Mouse (Mus musculus) ovary, adult 18-20 months (tissue): ENCODE measurements around the gene Gucd1.
A peak's percentile ranks its signal among the peaks of the same experiment; 100 is the strongest.

Source experiments
- DNase-seq: peaks from one replicate; pipeline ENCODE4 v3.0.0; 2022; ENCODE audit warnings: low spot score, mixed read lengths

The Gucd1 gene

DNA sequence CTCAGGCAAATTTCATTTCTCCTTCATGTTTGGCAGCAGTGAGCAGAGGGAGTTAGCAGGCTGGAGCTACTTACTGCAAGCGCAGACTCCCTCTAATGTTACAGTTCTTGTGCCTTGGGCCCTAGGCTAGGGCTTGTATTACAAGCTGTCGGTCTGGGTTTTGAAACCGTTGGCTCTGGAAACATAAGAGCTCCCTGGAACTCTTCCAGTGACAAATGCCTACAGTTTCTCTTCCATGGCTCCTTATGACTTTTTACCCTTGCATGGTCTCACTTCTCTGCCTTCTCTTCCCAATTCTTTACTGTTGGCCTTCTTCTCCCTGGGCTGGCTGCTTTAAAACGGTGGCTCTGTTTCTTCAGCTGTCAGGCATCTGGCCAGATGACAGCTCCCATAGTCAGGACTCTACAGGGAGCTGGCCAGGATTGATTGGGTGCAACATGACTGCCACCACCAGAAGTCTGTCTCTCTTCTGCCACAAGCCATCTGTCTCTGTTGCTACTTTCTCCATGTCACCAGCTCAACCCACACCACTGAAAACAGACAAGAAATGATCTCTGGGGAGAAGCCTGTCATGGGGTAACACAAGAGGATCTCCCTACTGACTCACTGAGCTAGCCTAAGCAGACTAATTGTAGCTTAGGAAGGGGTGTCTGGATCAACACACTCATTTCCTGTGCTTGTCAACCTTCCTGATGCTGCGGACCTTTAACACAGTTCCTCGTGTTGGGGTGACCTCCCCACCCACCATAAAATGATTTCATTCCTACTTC lies 51.8 kb downstream of the Gucd1 start:
- DNase-seq = no peak

DNA sequence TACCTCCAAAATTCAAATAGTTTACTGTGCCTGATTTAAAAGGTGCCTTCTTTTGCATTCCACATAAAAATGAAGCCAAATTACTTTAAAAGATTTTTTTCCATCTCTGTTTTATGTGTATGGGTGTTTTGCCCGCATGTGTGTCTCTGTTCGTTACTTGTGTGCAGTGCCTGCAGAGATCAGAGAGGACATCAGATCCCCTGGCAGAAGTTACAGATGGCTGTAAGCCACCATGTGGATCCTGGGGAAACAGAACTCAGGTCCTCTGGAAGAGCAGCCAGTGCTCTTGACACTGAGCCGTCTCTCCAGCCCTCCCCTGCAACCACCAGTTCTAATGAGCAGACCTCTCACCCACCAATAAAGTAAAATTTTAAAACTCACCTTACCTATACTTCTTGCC lies 55.0 kb downstream of the Gucd1 start:
- no peak for DNase-seq

DNA sequence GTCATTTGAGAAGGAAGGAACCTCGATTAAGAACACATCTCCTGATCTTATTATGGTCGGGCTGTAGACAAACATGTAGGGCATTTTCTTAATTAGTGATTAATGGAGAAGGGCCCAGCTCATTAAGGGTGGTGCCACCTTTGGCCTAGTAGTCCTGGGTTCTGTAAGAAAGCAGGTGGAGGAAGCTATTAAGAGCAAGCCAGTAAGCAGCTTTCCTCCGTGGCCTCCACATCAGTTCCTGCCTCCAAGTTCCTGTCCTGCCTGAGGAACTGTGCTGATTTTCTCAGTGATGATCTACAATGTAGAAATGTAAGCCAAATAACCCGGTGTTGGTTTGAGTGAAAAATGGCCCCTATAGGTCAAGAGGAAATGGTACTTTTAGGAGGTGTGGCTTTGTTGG lies 59.4 kb downstream of the Gucd1 start:
- DNase-seq = no peak

DNA sequence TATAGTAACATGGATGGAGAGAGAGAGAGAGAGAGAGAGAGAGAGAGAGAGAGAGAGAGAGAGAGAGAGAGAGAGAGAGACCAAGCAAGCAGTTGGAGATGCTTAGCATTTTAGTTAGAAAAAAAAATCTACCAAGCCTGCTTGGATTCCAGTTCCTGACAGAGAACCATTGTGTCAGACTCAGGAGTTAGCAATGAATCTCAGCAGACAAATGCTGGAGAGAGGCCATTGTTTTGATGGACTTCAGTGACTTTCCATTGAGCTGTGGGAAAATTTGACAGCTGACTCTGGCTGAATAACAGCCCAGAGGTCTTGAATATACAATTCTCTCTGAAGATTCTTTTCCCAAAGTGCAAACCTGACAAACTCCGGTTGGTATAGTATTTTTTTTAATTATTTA lies 59.9 kb downstream of the Gucd1 start:
- no peak for DNase-seq

DNA sequence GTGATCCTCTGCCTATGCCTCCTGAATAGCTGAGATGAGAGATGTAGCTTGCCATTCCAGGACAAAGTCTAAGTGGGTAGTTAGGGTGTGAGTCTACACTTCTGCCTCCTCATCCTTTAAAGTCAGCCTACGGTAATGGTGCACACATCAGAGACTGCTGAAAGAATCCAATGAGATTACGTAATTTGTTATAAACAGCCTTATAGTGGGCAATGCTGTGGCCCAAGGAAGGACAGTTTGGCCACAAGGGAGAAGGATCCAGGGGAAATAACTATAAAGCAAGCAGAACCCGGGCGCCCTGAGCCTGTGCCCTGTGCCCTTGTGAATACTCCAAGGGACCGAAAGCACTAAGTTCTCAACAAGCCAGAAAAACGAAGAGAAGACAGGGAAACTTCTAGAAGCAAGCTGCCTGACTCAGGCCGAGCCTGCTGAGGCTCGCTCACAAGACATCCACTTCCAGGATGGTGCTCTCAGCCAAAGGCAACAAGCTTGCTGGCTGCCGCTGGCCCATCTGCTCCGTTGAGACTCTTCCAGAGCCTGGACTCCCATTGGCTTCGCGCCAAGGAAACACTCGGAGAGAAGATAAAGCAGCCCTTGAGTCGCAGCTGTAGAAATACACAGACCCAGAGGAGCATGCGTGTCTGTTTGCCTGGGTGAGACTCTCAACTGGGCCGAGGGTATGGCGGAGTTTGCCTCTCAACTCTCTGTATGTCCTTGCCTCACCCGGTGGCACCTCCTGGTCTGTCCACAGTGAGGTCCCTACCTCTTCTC lies 61.5 kb downstream of the Gucd1 start:
- DNase-seq = peak; percentile 15

DNA sequence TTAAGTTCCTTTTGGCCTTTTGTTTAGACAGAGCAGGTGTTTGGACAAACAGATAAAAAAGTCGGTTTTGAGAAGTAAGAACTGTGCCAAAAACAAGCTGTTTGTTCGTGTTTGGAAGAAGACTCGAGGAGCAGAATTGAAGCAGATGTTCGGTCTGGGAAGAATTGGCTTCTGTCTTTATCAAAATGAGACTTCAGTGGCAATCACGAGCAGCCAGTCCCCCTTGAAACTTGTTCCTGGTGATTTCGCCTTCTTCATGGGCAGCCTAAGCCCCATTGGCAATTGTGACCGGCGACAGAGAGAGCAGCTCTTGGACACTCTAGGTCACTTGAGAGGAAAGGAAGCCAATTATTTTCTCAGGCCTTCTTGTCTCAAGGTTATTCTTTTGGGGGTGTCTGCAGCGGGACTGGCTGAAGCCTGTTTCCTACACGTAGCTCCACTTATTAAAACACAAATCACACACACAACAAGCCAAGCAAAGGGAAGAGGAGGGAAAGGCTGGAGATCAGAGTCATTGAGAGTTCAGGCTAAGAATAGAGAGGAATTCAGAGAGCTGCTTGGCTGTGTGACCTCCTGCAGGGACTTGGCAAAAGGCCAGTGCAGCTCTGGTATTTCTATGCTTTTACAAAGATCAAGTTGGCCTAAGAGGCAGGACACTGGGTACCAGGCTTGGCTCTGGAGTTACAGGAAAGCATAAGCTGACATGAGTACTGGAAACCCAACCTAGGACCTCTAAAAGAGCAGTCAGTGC lies 66.6 kb downstream of the Gucd1 start:
- DNase-seq = peak; percentile 55

DNA sequence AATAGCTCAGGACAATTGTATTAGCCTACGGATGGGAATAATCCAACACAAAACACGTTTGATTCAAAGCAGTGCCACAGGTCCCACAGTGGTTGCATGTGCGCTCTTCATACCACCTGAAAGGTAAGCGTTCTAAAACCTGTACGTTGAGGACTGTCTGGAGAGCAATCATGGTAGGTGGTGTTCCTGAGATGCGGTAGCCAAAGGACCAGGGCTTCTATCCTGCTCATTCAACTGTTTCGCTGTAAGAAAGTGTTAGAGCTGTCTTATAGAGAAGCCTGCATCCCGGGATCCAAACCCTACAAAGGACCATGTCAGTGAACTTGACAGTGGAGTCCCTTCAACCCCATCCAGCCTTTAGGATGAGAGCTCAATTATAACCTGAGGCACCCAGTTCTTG lies 67.4 kb downstream of the Gucd1 start:
- DNase-seq = no peak

DNA sequence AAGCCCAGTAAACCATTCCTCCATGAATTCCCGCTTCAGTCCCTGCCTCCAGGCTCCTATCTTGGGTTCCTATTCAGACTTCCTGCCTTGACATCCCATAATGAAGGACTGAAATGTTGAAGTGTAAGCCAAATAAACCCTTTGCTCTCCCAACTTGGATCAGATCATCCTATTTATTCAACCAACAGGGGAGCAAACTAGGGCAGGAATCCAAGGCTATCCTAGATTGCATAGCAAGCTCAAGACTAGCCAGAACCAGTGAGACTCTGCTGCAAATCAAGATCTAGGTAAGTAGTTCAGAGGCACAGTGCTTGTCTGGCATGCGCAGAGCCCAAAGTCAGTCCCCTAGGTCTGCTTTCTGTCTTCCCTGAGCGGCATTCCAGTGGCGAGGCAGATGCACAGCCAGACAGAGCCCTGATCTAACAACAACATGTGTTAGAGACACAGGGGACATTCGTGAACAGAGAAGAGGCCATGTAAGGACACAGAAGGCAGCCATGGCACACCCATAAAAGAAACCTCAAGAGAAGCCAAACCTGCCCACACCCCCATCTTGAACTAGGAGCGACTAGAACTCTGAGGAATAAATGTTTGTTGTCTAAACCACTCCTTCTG lies 68.9 kb downstream of the Gucd1 start:
- DNase-seq = no peak

DNA sequence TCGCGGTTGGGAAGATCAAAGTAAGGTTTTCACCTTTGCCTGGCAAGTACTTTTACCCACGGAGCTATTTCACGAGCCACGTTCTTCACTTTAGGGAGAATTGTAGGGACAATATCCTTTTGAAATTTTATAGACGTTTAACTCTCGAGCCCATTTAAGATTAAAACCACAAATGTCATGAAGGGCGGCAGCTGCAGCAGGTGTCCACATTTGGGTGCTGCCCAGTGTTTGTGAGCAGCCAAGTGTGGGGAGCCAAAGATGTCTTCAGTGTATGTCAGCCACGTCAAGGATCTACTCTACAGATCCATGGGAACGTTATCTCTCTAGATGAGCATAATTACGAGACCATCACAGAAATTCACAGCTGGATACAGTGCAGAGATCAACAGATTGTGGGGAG lies 70.3 kb downstream of the Gucd1 start:
- no peak for DNase-seq

DNA sequence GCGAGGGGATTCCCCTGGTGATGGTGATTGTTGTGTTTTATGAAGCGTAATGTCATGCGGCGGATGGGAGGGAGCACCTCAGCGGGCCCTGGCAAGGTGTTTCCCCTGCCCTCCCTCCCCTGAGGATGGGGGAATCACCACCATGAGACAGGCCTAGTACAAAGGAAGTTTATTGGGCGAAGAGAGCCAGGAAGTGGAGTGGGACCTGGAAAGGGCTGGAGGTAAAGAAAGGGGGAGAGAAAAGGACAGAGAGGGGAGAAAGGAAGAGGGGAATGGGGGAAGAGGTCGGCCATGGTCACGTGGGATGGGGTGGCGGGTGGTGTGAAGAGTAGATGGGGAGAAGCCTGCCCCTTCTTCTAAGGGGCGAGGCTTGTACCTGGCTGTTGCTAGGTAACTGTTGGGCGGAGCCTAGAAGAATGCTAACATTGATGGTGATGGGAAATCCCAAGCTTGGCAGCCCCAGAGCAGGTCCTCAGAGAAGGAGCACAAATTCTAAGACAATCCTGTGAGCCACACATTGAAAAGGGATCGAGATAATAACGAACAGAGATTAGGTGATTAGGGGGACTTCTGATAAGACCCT lies 71.2 kb downstream of the Gucd1 start:
- no peak for DNase-seq

DNA sequence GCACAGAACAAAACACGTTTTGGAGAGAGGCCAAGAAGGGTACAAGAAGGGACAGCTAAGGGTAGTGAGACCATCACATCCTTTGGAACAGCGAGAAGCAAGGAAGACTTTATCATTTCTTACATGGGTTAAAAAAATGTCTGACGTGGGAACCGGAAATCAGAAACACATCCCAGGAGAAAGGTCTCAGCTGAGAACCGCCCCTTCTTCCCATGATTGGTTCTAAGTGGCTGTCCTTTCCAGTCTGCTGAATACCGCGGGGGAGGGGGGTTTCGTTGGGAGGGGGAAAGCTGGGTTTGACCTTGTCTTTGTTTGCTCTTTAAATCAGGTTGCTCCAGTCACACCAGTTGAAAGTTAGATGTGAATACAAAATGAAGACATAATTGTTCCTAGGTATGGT lies 72.7 kb downstream of the Gucd1 start:
- DNase-seq = no peak

DNA sequence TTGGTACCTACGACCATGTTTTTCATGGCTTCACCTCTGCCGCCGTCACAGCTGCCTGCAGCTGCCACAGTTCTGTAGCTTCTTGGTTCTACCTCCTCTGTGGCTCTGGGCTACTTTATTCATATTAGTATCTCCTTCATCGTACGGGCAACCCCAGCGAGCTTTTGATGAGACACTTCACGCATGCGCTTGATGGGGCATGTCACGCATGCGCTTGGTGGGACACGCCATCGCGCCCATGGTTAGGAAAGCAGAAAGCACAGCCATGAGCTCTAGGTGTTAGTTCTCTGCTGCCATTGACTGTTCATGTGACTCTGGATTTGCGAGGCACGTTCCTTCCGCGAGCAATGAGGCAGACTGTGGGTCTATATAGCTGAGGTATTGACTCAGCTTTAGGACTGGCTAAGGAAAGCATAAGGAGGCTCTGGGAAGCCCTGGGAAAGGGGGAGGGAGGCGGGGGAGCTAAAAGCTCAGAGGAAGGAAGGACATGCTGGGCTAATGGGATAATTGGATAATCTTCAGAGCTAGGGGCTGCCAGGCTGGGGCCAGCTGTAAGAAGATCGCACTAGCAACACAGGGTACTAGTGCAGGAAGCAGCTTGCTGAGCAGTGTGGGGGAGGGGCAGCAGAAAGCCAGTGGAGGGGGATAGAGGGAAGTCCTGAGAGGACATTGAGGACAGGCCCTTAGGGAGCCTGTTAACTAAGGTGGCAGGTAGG lies 73.5 kb downstream of the Gucd1 start:
- no peak for DNase-seq

DNA sequence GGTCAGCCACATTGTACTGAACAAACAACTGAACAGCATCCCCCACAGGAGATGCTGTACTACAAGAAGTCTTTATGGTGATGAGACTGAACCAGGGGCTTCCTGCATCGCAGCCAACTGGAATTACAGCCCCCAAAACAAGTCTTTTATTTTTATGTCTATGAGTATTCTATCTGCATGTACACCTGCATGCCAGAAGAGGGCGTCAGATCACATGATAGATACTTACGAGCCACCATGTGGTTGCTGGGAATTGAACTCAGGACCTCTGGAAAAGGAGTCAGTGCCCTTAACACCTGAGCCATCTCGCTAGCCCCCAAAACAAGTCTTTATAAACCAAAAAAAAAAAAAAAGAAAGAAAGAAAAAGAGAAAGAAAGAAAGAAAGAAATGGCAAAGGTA lies 74.8 kb downstream of the Gucd1 start:
- no peak for DNase-seq

DNA sequence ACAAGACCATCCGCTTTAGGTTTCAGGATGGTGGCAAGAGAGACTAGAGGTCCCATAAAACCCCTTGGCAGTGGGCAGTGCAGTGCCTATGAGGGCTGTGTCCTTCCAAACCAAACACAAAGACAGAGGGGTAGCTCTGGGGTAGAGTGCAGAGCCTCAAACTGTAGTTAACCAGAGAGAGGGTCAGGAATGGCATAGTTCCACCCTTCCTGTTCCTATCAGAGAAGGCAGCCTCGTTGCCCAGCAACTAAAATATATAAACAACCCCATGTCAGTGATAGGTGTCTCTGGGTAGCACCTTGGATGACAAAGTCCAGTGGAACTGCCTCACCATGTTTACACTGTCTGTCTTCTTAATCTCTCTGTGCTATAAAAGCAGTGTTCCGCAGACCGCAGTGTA lies 76.0 kb downstream of the Gucd1 start:
- DNase-seq = no peak

DNA sequence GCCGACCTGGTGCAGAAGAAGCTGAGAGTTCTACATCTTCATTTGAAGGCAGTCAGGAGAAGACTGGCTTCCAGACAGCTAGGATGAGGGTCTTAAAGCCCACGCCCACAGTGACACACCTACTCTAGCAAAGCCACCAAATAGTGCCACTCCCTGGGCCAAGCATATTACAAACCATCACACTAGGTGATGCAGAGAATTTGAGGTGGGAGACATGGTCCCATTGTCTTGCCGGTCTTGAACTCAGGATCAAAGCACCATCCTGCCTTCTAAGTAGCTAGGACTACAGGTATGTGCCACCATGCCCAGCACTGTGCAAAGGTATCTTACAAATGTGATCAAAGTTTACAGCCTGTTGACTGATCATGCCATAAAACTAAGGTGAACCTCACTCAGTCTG lies 77.0 kb downstream of the Gucd1 start:
- DNase-seq = no peak

DNA sequence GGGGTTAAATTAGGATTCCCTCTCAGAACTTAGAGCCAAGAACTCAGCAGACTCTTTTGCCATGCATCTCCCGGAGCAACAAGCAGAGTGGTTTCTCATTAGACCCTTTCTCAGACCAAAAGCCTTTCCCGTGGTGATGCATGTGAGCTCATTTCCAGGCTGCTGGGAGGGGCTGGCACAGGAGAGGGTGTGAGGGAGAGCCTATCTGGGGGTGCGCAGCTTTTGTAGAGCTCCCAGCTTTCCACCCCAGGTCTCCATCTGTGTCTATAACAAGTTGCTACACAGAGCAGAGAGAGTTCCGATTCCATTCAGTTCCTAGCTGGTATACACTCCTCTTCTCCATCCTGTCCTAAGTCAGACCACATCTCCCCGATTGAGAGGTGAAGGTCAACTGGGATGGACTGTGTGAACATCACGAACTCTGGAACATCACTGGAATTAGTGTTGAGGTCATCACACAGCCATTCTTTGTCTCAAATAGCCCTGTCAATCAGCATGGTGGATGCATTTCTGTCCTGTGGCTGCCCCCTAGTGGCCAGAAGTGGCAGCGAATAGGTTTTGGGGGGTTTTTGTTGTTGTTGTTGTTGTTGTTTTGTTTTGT lies 78.5 kb downstream of the Gucd1 start:
- no peak for DNase-seq

DNA sequence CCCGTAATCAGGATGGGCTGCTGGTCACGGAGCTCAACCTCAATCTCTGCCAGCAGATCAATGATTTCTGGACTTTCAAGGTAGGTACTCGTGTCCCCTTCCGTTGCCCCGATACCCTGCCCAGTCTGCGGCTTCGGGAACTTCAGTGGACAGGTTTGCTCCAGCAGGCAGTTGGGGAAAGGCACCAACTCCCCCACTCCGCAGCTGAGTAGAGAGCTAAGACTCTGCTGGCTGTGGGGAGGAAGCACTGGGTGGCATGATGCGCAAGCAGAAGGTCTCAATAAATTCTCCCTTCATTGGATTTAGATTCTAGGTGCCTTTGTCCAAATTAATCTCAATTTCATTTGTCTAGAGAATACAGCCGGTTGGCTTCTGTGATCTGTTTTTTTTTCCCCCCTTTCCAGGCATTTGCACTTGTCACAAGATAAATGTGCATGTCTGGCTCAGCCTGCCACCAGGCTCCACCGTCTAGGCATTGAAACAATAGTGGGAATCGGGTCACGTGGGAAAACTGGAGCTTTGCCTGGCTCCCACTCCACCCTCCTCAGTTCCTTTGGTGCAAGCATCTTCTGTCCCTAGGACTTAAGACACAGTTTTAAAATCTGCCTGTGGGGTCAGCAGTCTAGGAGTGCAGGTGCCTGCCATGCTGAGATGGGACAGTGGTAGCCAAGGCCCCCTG lies 79.5 kb downstream of the Gucd1 start:
- no peak for DNase-seq

DNA sequence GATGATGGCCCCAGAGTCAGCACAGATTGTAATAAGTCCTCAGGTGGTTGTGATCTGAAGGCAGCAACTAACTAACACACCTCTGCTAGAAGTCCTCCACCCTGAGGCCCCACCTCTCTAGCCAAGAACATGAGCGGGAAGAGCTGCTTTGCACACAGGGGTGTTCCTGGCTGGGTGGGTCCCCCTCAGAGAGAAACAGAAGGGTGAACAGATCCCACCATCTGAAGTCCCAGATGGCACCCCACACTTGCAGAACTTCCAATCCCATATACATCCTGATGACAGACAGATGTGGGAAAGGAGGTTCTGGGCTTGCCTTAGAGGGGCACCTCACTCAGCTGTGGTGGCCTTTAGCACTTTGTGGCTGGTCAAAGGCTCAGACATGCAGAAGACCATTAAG lies 80.5 kb downstream of the Gucd1 start:
- DNase-seq = no peak

DNA sequence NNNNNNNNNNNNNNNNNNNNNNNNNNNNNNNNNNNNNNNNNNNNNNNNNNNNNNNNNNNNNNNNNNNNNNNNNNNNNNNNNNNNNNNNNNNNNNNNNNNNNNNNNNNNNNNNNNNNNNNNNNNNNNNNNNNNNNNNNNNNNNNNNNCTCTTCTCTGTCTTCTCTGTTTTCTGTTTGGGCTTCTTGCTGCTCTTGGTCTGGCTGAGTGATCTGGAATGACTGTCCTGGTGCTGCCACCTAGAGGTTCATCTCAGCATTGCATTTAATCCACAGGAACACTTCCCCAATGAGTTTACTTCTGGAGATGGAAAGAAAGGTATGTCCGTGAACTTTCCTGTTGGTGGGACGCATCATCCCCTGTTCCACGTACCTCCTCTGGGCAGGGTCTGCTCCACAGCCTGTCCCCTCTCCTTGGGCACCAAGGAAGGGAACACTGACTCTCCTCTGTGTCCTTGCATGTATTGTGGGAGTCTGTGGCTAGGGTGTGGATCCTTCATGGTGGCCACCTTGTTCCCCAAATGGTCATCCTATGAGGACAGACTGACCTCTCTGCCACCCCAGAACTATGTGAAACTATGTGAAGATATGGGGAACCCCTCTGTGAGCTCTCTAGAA lies 81.1 kb downstream of the Gucd1 start:
- peak; percentile 43 for DNase-seq

DNA sequence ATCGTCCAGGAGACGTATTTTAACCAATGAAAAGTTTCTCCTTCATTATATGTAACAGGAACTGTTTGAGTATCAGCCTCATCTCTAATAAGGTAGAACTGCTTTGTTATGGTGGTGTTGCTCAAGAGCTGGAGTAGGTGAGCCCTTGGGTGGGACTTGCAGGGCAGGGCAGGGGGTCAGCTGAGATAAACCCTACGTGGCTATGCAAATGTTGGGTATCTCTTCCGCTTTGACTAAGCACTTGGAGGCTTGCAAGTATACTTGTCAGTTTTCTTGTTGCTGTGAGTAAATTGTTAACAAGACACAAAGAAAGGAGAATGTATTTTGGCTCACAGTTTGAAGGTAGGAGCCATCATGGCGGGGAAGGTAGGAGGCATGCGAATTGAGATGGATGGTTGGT lies 87.1 kb downstream of the Gucd1 start:
- no peak for DNase-seq
